Mouse (Mus musculus) heart, postnatal 0 days (tissue): ENCODE data around the gene Igf2r.

Source experiments
- CTCF ChIP-seq: IDR thresholded peaks from 2 replicates; pipeline ENCODE4 v1.5.1; 2016; ENCODE audit warnings: antibody characterized with exemption, control low read depth, low read depth
- EP300 ChIP-seq: IDR thresholded peaks from 2 replicates; pipeline ENCODE4 v1.6.1; 2016; ENCODE audit warnings: antibody characterized with exemption, low read depth

DNA sequence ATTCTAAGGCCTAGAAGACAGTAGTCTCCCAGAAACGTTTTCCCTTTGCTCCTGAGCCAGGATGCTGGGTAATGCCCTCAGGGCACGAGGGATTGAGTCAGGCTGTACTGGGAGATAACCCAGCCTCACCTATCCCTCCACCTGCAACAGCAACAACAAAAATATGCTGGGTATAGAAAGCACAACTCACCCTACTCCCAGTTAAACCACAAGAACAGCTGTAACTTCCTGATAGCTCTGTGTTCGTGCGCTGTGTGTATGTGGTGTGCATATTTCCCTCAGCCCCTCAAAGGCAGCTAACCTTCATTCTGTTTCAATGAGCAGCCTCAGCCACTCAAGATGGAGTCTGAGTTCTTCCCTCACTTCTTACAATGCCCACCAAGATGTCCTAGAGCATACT lies 23.7 kb downstream of the Igf2r start:
- no peak for TF ChIP-seq CTCF
- TF ChIP-seq EP300: no peak
